Mouse (Mus musculus): ENCODE data around the gene Olfr314. TPM values are rescaled to one million over a fixed set of nuclear protein-coding genes. Genes with fewer than 3 reads are reported as not detected.
"Not testable (repeated sequence)": the region's sequence is repeated elsewhere in the genome, so short reads cannot be mapped to it uniquely, and the experiment has no call there.

The Olfr314 gene
- total RNA-seq (2017), result not detected in 2 replicates

- no peak for ATAC-seq (replicated peaks in 1 of 2; ENCODE audit: insufficient read depth in 1 of 2, low FRiP score in 2 of 2, low TSS enrichment in 1 of 2, low read depth in 1 of 2, poor library complexity in 2 of 2, severe bottlenecking in 2 of 2)
These were observed at the start of gene Olfr314 for GRCm38 (mm10) chr11:58782480-58783089. Gene Olfr314, plus strand, starts transcription at chr11:58782952.

GRCm38 (mm10) chr11:58733372-58733771, 49.4 kb upstream of the Olfr314 start:
- ATAC-seq (replicated peaks in 1 of 2; ENCODE audit: insufficient read depth in 1 of 2, low FRiP score in 2 of 2, low TSS enrichment in 1 of 2, low read depth in 1 of 2, poor library complexity in 2 of 2, severe bottlenecking in 2 of 2), result no peak

- ATAC-seq (replicated peaks in 1 of 2; ENCODE audit: insufficient read depth in 1 of 2, low FRiP score in 2 of 2, low TSS enrichment in 1 of 2, low read depth in 1 of 2, poor library complexity in 2 of 2, severe bottlenecking in 2 of 2), result no peak
These were observed 43.9 kb upstream of the Olfr314 start, which contains the start of gene Olfr317 for GRCm38 (mm10) chr11:58738792-58739262. Gene Olfr317, minus strand, starts transcription at chr11:58739212.

GRCm38 (mm10) chr11:58751096-58751495, 31.7 kb upstream of the Olfr314 start:
- not testable (repeated sequence) for ATAC-seq (replicated peaks in 1 of 2; ENCODE audit: insufficient read depth in 1 of 2, low FRiP score in 2 of 2, low TSS enrichment in 1 of 2, low read depth in 1 of 2, poor library complexity in 2 of 2, severe bottlenecking in 2 of 2)

GRCm38 (mm10) chr11:58752434-58752833, 30.3 kb upstream of the Olfr314 start, which contains the start of gene Olfr316:
Gene Olfr316, plus strand, starts transcription at chr11:58752734.
- no peak for ATAC-seq (replicated peaks in 1 of 2; ENCODE audit: insufficient read depth in 1 of 2, low FRiP score in 2 of 2, low TSS enrichment in 1 of 2, low read depth in 1 of 2, poor library complexity in 2 of 2, severe bottlenecking in 2 of 2)

GRCm38 (mm10) chr11:58772888-58773287, 9.9 kb upstream of the Olfr314 start, which contains the start of gene Olfr315:
Gene Olfr315, plus strand, starts transcription at chr11:58773188.
- ATAC-seq (replicated peaks in 1 of 2; ENCODE audit: insufficient read depth in 1 of 2, low FRiP score in 2 of 2, low TSS enrichment in 1 of 2, low read depth in 1 of 2, poor library complexity in 2 of 2, severe bottlenecking in 2 of 2), result no peak

GRCm38 (mm10) chr11:58784182-58784581, 1.4 kb downstream of the Olfr314 start:
- ATAC-seq (replicated peaks in 1 of 2; ENCODE audit: insufficient read depth in 1 of 2, low FRiP score in 2 of 2, low TSS enrichment in 1 of 2, low read depth in 1 of 2, poor library complexity in 2 of 2, severe bottlenecking in 2 of 2), result no peak

GRCm38 (mm10) chr11:58787651-58788050, 4.9 kb downstream of the Olfr314 start:
- no peak for ATAC-seq (replicated peaks in 1 of 2; ENCODE audit: insufficient read depth in 1 of 2, low FRiP score in 2 of 2, low TSS enrichment in 1 of 2, low read depth in 1 of 2, poor library complexity in 2 of 2, severe bottlenecking in 2 of 2)

- no peak for ATAC-seq (replicated peaks in 1 of 2; ENCODE audit: insufficient read depth in 1 of 2, low FRiP score in 2 of 2, low TSS enrichment in 1 of 2, low read depth in 1 of 2, poor library complexity in 2 of 2, severe bottlenecking in 2 of 2)
These were observed 5.6 kb downstream of the Olfr314 start for GRCm38 (mm10) chr11:58788346-58788745.

- no peak for ATAC-seq (replicated peaks in 1 of 2; ENCODE audit: insufficient read depth in 1 of 2, low FRiP score in 2 of 2, low TSS enrichment in 1 of 2, low read depth in 1 of 2, poor library complexity in 2 of 2, severe bottlenecking in 2 of 2)
These were observed 6.8 kb downstream of the Olfr314 start for GRCm38 (mm10) chr11:58789532-58789931.

- ATAC-seq (replicated peaks in 1 of 2; ENCODE audit: insufficient read depth in 1 of 2, low FRiP score in 2 of 2, low TSS enrichment in 1 of 2, low read depth in 1 of 2, poor library complexity in 2 of 2, severe bottlenecking in 2 of 2), result no peak
These were observed 7.3 kb downstream of the Olfr314 start for GRCm38 (mm10) chr11:58790053-58790452.

GRCm38 (mm10) chr11:58790646-58791045, 7.9 kb downstream of the Olfr314 start:
- no peak for ATAC-seq (replicated peaks in 1 of 2; ENCODE audit: insufficient read depth in 1 of 2, low FRiP score in 2 of 2, low TSS enrichment in 1 of 2, low read depth in 1 of 2, poor library complexity in 2 of 2, severe bottlenecking in 2 of 2)

- no peak for ATAC-seq (replicated peaks in 1 of 2; ENCODE audit: insufficient read depth in 1 of 2, low FRiP score in 2 of 2, low TSS enrichment in 1 of 2, low read depth in 1 of 2, poor library complexity in 2 of 2, severe bottlenecking in 2 of 2)
These were observed 13.1 kb downstream of the Olfr314 start for GRCm38 (mm10) chr11:58795856-58796255.

- ATAC-seq (replicated peaks in 1 of 2; ENCODE audit: insufficient read depth in 1 of 2, low FRiP score in 2 of 2, low TSS enrichment in 1 of 2, low read depth in 1 of 2, poor library complexity in 2 of 2, severe bottlenecking in 2 of 2), result no peak
These were observed 14.1 kb downstream of the Olfr314 start for GRCm38 (mm10) chr11:58796850-58797249.

GRCm38 (mm10) chr11:58799747-58800146, 17.0 kb downstream of the Olfr314 start:
- no peak for ATAC-seq (replicated peaks in 1 of 2; ENCODE audit: insufficient read depth in 1 of 2, low FRiP score in 2 of 2, low TSS enrichment in 1 of 2, low read depth in 1 of 2, poor library complexity in 2 of 2, severe bottlenecking in 2 of 2)

- ATAC-seq (replicated peaks in 1 of 2; ENCODE audit: insufficient read depth in 1 of 2, low FRiP score in 2 of 2, low TSS enrichment in 1 of 2, low read depth in 1 of 2, poor library complexity in 2 of 2, severe bottlenecking in 2 of 2), result peak; percentile 48 to 53; a peak in 2 of 4 replicates
These were observed 18.9 kb downstream of the Olfr314 start, which contains the start of gene Fam183b for GRCm38 (mm10) chr11:58801558-58802228. Gene Fam183b, minus strand, starts transcription at chr11:58801960.

GRCm38 (mm10) chr11:58803871-58804270, 21.1 kb downstream of the Olfr314 start:
- no peak for ATAC-seq (replicated peaks in 1 of 2; ENCODE audit: insufficient read depth in 1 of 2, low FRiP score in 2 of 2, low TSS enrichment in 1 of 2, low read depth in 1 of 2, poor library complexity in 2 of 2, severe bottlenecking in 2 of 2)

GRCm38 (mm10) chr11:58804393-58804792, 21.6 kb downstream of the Olfr314 start:
- no peak for ATAC-seq (replicated peaks in 1 of 2; ENCODE audit: insufficient read depth in 1 of 2, low FRiP score in 2 of 2, low TSS enrichment in 1 of 2, low read depth in 1 of 2, poor library complexity in 2 of 2, severe bottlenecking in 2 of 2)
